Mouse (Mus musculus): ENCODE results near the gene Psmd14. TPM values are rescaled to one million over a fixed set of nuclear protein-coding genes. Genes with fewer than 3 reads are reported as not detected.

Gene Psmd14
- total and polyA plus RNA-seq, 3 experiments = 16.5 to 164 (median 162) TPM

DNA sequence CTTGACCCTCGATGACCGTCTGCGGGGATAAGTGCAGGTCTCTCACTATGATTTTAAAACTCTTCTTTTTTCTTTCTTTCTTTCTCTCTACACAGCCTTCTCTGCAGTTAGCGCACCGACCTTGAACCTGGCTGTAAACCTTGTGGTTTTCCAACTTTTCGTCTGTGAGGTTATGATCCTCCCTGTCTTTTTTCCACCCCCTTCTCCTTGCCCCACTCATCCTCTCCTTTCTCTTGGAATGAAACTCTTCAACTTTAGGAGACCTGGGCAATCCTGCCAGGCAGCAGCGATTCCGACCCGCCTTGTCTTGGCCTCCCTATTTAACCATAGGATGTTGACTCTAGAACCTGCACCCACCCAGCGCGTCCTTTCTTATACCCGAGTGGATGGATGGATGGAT is 101.0 kb downstream of the Psmd14 start:
- Histone ChIP-seq H3K27me3 (ENCODE audit: insufficient read depth, low read length) (peaks cover 4% of the 10 kb centered on the region; the same call in 1 of the 2 replicates), H3K4me1 (ENCODE audit: insufficient read depth, low read depth, low read length) (no peaks in the 10 kb centered on the region), H3K4me3 (ENCODE audit: low read depth, low read length) (no peak overlapping the region), H3K9me3 (replicated peaks) (peaks cover 30% of the 10 kb centered on the region), H3K36me3 (replicated peaks) (peaks cover 9% of the 10 kb centered on the region)
- no peak for DNase-seq (ENCODE audit: low spot score)
- TF ChIP-seq GATA1 (IDR thresholded peaks at IDR 0.05; ENCODE audit: borderline replicate concordance, low read length) = no peak
- no peak for TF ChIP-seq TAL1 (conservative IDR thresholded peaks at IDR 0.05; ENCODE audit: low read depth, low read length)
- no peak for TF ChIP-seq GATA2 (IDR thresholded peaks at IDR 0.05; ENCODE audit: borderline replicate concordance, low read depth, low read length)
- no peak for TF ChIP-seq POLR2AphosphoS5 (IDR thresholded peaks at IDR 0.05; ENCODE audit: insufficient replicate concordance, low read depth, low read length)
- no peak for TF ChIP-seq CTCF (IDR thresholded peaks at IDR 0.05; ENCODE audit: low read depth, low read length)
- no peak for ATAC-seq (ENCODE audit: extremely low read depth, insufficient number of reproducible peaks, low FRiP score, poor library complexity, severe bottlenecking)

- ATAC-seq (ENCODE audit: extremely low read depth, insufficient number of reproducible peaks, low FRiP score, poor library complexity, severe bottlenecking) (no peak), DNase-seq (ENCODE audit: low spot score) (no peak)
- Histone ChIP-seq H3K4me3 (ENCODE audit: low read depth, low read length) (no peak overlapping the region), H3K36me3 (replicated peaks) (peaks cover 9% of the 10 kb centered on the region), H3K9me3 (replicated peaks) (peaks cover 30% of the 10 kb centered on the region), H3K4me1 (ENCODE audit: insufficient read depth, low read depth, low read length) (no peaks in the 10 kb centered on the region), H3K27me3 (ENCODE audit: insufficient read depth, low read length) (peaks cover 4% of the 10 kb centered on the region; the same call in 1 of the 2 replicates)
- TF ChIP-seq POLR2AphosphoS5 (IDR thresholded peaks at IDR 0.05; ENCODE audit: insufficient replicate concordance, low read depth, low read length) = no peak
- TF ChIP-seq CTCF (IDR thresholded peaks at IDR 0.05; ENCODE audit: low read depth, low read length) = no peak
- TF ChIP-seq GATA2 (IDR thresholded peaks at IDR 0.05; ENCODE audit: borderline replicate concordance, low read depth, low read length) = no peak
- no peak for TF ChIP-seq GATA1 (IDR thresholded peaks at IDR 0.05; ENCODE audit: borderline replicate concordance, low read length)
- TF ChIP-seq TAL1 (conservative IDR thresholded peaks at IDR 0.05; ENCODE audit: low read depth, low read length) = no peak
Observed at GRCm38 (mm10) chr2:61813106-61813505, 101.6 kb downstream of the Psmd14 start.

DNA sequence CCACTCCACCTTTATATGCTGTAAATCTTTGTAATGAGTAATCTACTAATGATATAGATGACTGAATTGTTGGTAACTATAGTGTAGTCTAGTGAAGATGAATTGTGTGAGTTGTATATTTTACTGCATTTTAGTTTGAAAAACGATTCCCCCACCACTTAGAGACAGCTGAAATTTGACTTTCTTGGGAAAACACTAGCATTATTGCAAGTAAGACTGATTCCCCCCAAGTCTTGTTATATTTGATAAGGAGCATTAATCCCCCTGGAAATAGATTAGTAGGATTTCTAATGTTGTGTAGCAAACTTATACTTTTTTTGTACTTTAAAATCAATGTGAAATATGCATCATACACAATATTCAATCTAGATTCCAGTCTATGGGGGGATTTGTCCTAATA is 102.0 kb downstream of the Psmd14 start:
- Histone ChIP-seq H3K27me3 (ENCODE audit: insufficient read depth, low read length) (peaks cover 4% of the 10 kb centered on the region; the same call in 1 of the 2 replicates), H3K4me3 (ENCODE audit: low read depth, low read length) (no peak overlapping the region), H3K9me3 (replicated peaks) (peaks cover 30% of the 10 kb centered on the region), H3K36me3 (replicated peaks) (peaks cover 9% of the 10 kb centered on the region), H3K4me1 (ENCODE audit: insufficient read depth, low read depth, low read length) (no peaks in the 10 kb centered on the region)
- TF ChIP-seq TAL1 (conservative IDR thresholded peaks at IDR 0.05; ENCODE audit: low read depth, low read length) = no peak
- no peak for TF ChIP-seq POLR2AphosphoS5 (IDR thresholded peaks at IDR 0.05; ENCODE audit: insufficient replicate concordance, low read depth, low read length)
- TF ChIP-seq CTCF (IDR thresholded peaks at IDR 0.05; ENCODE audit: low read depth, low read length) = no peak
- TF ChIP-seq GATA1 (IDR thresholded peaks at IDR 0.05; ENCODE audit: borderline replicate concordance, low read length) = no peak
- no peak for TF ChIP-seq GATA2 (IDR thresholded peaks at IDR 0.05; ENCODE audit: borderline replicate concordance, low read depth, low read length)
- ATAC-seq (ENCODE audit: extremely low read depth, insufficient number of reproducible peaks, low FRiP score, poor library complexity, severe bottlenecking) (no peak), DNase-seq (ENCODE audit: low spot score) (no peak)

GRCm38 (mm10) chr2:61814548-61815473 is 103.3 kb downstream of the Psmd14 start:
- ATAC-seq (ENCODE audit: extremely low read depth, insufficient number of reproducible peaks, low FRiP score, poor library complexity, severe bottlenecking) = no peak
- no peak overlapping the region for H3K4me3 ChIP-seq (ENCODE audit: low read depth, low read length)

GRCm38 (mm10) chr2:61815583-61816313 is 104.3 kb downstream of the Psmd14 start:
- H3K4me3 ChIP-seq (ENCODE audit: low read depth, low read length) = no peak overlapping the region
- H3K4me1 ChIP-seq (ENCODE audit: insufficient read depth, low read depth, low read length) = no peaks in the 10 kb centered on the region
- H3K27me3 ChIP-seq (ENCODE audit: insufficient read depth, low read length) = no peaks in the 10 kb centered on the region
- H3K9me3 ChIP-seq (replicated peaks) = peaks cover 30% of the 10 kb centered on the region
- no peak for DNase-seq (ENCODE audit: low spot score)
- ATAC-seq (ENCODE audit: extremely low read depth, insufficient number of reproducible peaks, low FRiP score, poor library complexity, severe bottlenecking) = no peak
- peaks cover 9% of the 10 kb centered on the region for H3K36me3 ChIP-seq (replicated peaks)
- TF ChIP-seq CTCF (IDR thresholded peaks at IDR 0.05; ENCODE audit: low read depth, low read length) = no peak
- no peak for TF ChIP-seq GATA1 (IDR thresholded peaks at IDR 0.05; ENCODE audit: borderline replicate concordance, low read length)
- TF ChIP-seq GATA2 (IDR thresholded peaks at IDR 0.05; ENCODE audit: borderline replicate concordance, low read depth, low read length) = no peak
- TF ChIP-seq TAL1 (conservative IDR thresholded peaks at IDR 0.05; ENCODE audit: low read depth, low read length) = no peak
- TF ChIP-seq POLR2AphosphoS5 (IDR thresholded peaks at IDR 0.05; ENCODE audit: insufficient replicate concordance, low read depth, low read length) = no peak

More at GRCm38 (mm10) chr2:61814548-61815473, 103.3 kb downstream of the Psmd14 start:
- peaks cover 30% of the 10 kb centered on the region for H3K9me3 ChIP-seq (replicated peaks)
- TF ChIP-seq GATA2 (IDR thresholded peaks at IDR 0.05; ENCODE audit: borderline replicate concordance, low read depth, low read length) (no peak), GATA1 (IDR thresholded peaks at IDR 0.05; ENCODE audit: borderline replicate concordance, low read length) (no peak), TAL1 (conservative IDR thresholded peaks at IDR 0.05; ENCODE audit: low read depth, low read length) (no peak), CTCF (IDR thresholded peaks at IDR 0.05; ENCODE audit: low read depth, low read length) (no peak), POLR2AphosphoS5 (IDR thresholded peaks at IDR 0.05; ENCODE audit: insufficient replicate concordance, low read depth, low read length) (no peak)
- H3K36me3 ChIP-seq (replicated peaks) = peaks cover 9% of the 10 kb centered on the region
- H3K27me3 ChIP-seq (ENCODE audit: insufficient read depth, low read length) = no peaks in the 10 kb centered on the region
- DNase-seq (ENCODE audit: low spot score) = no peak
- H3K4me1 ChIP-seq (ENCODE audit: insufficient read depth, low read depth, low read length) = no peaks in the 10 kb centered on the region

- Histone ChIP-seq H3K4me3 (ENCODE audit: low read depth, low read length) (no peak overlapping the region), H3K36me3 (replicated peaks) (no peaks in the 10 kb centered on the region), H3K9me3 (replicated peaks) (peaks cover 13% of the 10 kb centered on the region), H3K4me1 (ENCODE audit: insufficient read depth, low read depth, low read length) (peaks cover 6% of the 10 kb centered on the region), H3K27me3 (ENCODE audit: insufficient read depth, low read length) (no peaks in the 10 kb centered on the region)
- DNase-seq (ENCODE audit: low spot score) (no peak), ATAC-seq (ENCODE audit: extremely low read depth, insufficient number of reproducible peaks, low FRiP score, poor library complexity, severe bottlenecking) (no peak)
- TF ChIP-seq CTCF (IDR thresholded peaks at IDR 0.05; ENCODE audit: low read depth, low read length) = no peak
- no peak for TF ChIP-seq TAL1 (conservative IDR thresholded peaks at IDR 0.05; ENCODE audit: low read depth, low read length)
- TF ChIP-seq GATA1 (IDR thresholded peaks at IDR 0.05; ENCODE audit: borderline replicate concordance, low read length) = no peak
- no peak for TF ChIP-seq POLR2AphosphoS5 (IDR thresholded peaks at IDR 0.05; ENCODE audit: insufficient replicate concordance, low read depth, low read length)
- TF ChIP-seq GATA2 (IDR thresholded peaks at IDR 0.05; ENCODE audit: borderline replicate concordance, low read depth, low read length) = no peak
Observed at GRCm38 (mm10) chr2:61818197-61818596, 106.7 kb downstream of the Psmd14 start.
